Mouse (Mus musculus) megakaryocyte, embryonic 14.5 days (primary cell): ENCODE measurements around the gene Rps21.

Experiments used
- FLI1 ChIP-seq: IDR thresholded peaks from 2 replicates; pipeline ENCODE4 v1.6.1; 2012; ENCODE audit warnings: low read length, inconsistent platforms, mixed read lengths
- GATA1 ChIP-seq: IDR thresholded peaks from 3 replicates; pipeline ENCODE4 v1.6.1; 2012; ENCODE audit warnings: mixed read lengths, low read length, inconsistent platforms, borderline replicate concordance

DNA sequence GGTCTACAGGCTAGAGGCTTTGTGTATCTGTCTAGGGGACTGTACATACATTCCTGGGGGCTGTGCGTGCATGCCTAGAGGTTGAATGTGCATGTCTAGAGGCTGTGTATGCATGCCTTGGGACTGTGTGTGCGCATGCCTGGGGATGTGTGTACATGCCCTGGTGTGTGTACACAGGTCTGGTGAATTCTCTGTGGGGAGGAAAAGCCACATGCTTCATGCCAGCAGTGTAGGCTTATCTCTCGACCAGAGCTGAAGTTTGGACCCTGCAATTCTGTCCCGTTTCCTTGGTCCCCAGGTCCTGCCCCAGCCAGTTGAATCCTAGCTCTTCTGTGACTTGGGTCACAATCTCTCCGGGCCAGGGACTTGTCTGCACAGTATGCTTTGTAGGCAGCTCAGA, 34.4 kb downstream of the Rps21 start:
- TF ChIP-seq GATA1 (no peak), FLI1 (no peak)
